9 mouse cellular contexts compared by ENCODE assay signal in genomic region chr8:105990856-105991387, GRCm38 (mm10). TPM values are rescaled to one million over a fixed set of nuclear protein-coding genes. Genes with fewer than 3 reads are reported as not detected.
DNase-seq lines count a peak whose midpoint lies in the region; ATAC-seq and TF ChIP-seq lines count a peak whose summit lies in the region.
"Had no signal": no experiment of that assay in that cellular context is flagged by ENCODE, and none has a peak within 500 bp of the region (broad histone marks: within the 10 kb centered on the region; RNA-seq: fewer than 3 reads in every experiment).

Dus2 (plus strand) TSS chr8:105991337.

- H3K9ac ChIP-seq in embryonic facial prominence, embryonic 15.5 days, result no peak within 1 kb of the TSS
- peak within 1 kb of the TSS; percentile 56 for H3K9ac ChIP-seq in heart, embryonic 11.5 days (ENCODE audit: low read depth, low read length)
- H3K9ac ChIP-seq in kidney, embryonic 15.5 days, result peak within 1 kb of the TSS; percentile 26; the same call in 1 of the 2 replicates
- peak within 1 kb of the TSS; percentile 52; the same call in 1 of the 2 replicates for H3K9ac ChIP-seq in liver, embryonic 11.5 days (ENCODE audit: low read depth, low read length)
- no peak within 1 kb of the TSS for H3K9ac ChIP-seq in stomach, embryonic 14.5 days (replicated peaks; ENCODE audit: low read depth, low read length)

- peak within 1 kb of the TSS; percentile 69 for H3K27ac ChIP-seq in bone marrow macrophage, adult 2 months (ENCODE audit: insufficient read depth, low read depth, low read length)
- H3K27ac ChIP-seq in embryonic facial prominence, embryonic 15.5 days (replicated peaks), result no peak within 1 kb of the TSS
- no peak within 1 kb of the TSS for H3K27ac ChIP-seq in heart, embryonic 11.5 days (ENCODE audit: low read depth, low read length)
- no peak within 1 kb of the TSS for H3K27ac ChIP-seq in kidney, embryonic 15.5 days
- no peak within 1 kb of the TSS for H3K27ac ChIP-seq in liver, embryonic 11.5 days (ENCODE audit: low read depth, low read length)
- no peak within 1 kb of the TSS for H3K27ac ChIP-seq in stomach, embryonic 14.5 days (ENCODE audit: low read length)

- TF ChIP-seq POLR2A in bone marrow macrophage, adult 2 months (IDR thresholded peaks at IDR 0.05; ENCODE audit: borderline replicate concordance, low read depth, low read length), result no peak

- 8% methylated on average over 15 of the region's 15 CpGs for WGBS in embryonic facial prominence, embryonic 15.5 days
- 9% methylated on average over 15 of the region's 15 CpGs for WGBS in heart, embryonic 11.5 days (ENCODE audit: insufficient replicate concordance)
- WGBS in kidney, embryonic 15.5 days, result 8% methylated on average over 15 of the region's 15 CpGs
- 10% methylated on average over 15 of the region's 15 CpGs for WGBS in liver, embryonic 11.5 days
- 9% methylated on average over 15 of the region's 15 CpGs for WGBS in stomach, embryonic 14.5 days

- H3ac ChIP-seq in C2C12 (ENCODE audit: control insufficient read depth, insufficient read length, low read depth), result no peak within 1 kb of the TSS

- H3K79me3 ChIP-seq in C2C12 (ENCODE audit: low read depth), result no peaks in the 10 kb centered on the region

- peak; percentile 92 for TF ChIP-seq CTCF in C2C12 (IDR thresholded peaks at IDR 0.05; ENCODE audit: control insufficient read depth, insufficient read depth, insufficient read length)
- TF ChIP-seq CTCF in bone marrow macrophage, adult 2 months (IDR thresholded peaks at IDR 0.05; ENCODE audit: low read depth, low read length), result peak; percentile 94

- H3K27me3 ChIP-seq in C2C12 (ENCODE audit: control insufficient read depth, insufficient read depth, insufficient read length), result peaks cover 12% of the 10 kb centered on the region
- no peaks in the 10 kb centered on the region for H3K27me3 ChIP-seq in embryonic facial prominence, embryonic 15.5 days
- peaks cover 4% of the 10 kb centered on the region; the same call in 1 of the 2 replicates for H3K27me3 ChIP-seq in heart, embryonic 11.5 days (ENCODE audit: control insufficient read depth, insufficient read depth, low read length)
- no peaks in the 10 kb centered on the region for H3K27me3 ChIP-seq in kidney, embryonic 15.5 days
- H3K27me3 ChIP-seq in liver, embryonic 11.5 days (replicated peaks; ENCODE audit: control insufficient read depth, insufficient read depth, low read length), result peaks cover 3% of the 10 kb centered on the region; the same call in 1 of the 2 replicates
- H3K27me3 ChIP-seq in stomach, embryonic 14.5 days (ENCODE audit: control insufficient read depth, insufficient read depth, low read length), result no peaks in the 10 kb centered on the region

- no peaks in the 10 kb centered on the region for H3K36me3 ChIP-seq in C2C12 (ENCODE audit: control insufficient read depth, insufficient read depth)
- no peaks in the 10 kb centered on the region for H3K36me3 ChIP-seq in embryonic facial prominence, embryonic 15.5 days
- H3K36me3 ChIP-seq in heart, embryonic 11.5 days (ENCODE audit: control insufficient read depth, insufficient read depth, low read length), result no peaks in the 10 kb centered on the region
- no peaks in the 10 kb centered on the region for H3K36me3 ChIP-seq in kidney, embryonic 15.5 days
- H3K36me3 ChIP-seq in liver, embryonic 11.5 days (ENCODE audit: control insufficient read depth, insufficient read depth, low read length), result no peaks in the 10 kb centered on the region
- H3K36me3 ChIP-seq in stomach, embryonic 14.5 days (ENCODE audit: control insufficient read depth, insufficient read depth, low read length), result no peaks in the 10 kb centered on the region

- H3K79me2 ChIP-seq in C2C12 (ENCODE audit: control insufficient read depth, insufficient read depth), result no peaks in the 10 kb centered on the region

- no peak within 1 kb of the TSS for H3K4me3 ChIP-seq in C2C12 (ENCODE audit: insufficient read depth, poor library complexity, severe bottlenecking)
- H3K4me3 ChIP-seq in bone marrow macrophage, adult 2 months (ENCODE audit: insufficient read depth, low read length), result peak within 1 kb of the TSS; percentile 72
- no peak within 1 kb of the TSS for H3K4me3 ChIP-seq in embryonic facial prominence, embryonic 15.5 days (replicated peaks)
- H3K4me3 ChIP-seq in heart, embryonic 11.5 days (ENCODE audit: low read depth, low read length), result no peak within 1 kb of the TSS
- peak within 1 kb of the TSS; percentile 19; the same call in 1 of the 2 replicates for H3K4me3 ChIP-seq in kidney, embryonic 15.5 days (replicated peaks)
- H3K4me3 ChIP-seq in liver, embryonic 11.5 days (ENCODE audit: low read depth, low read length), result peak within 1 kb of the TSS; percentile 3; the same call in 1 of the 2 replicates
- H3K4me3 ChIP-seq in stomach, embryonic 14.5 days (ENCODE audit: low read depth, low read length), result no peak within 1 kb of the TSS
- H3K4me3 ChIP-seq: erythroblast, embryonic 14.5 days had no signal

- 0 out of 2 replicates have a peak, but pooled peaks have one; percentile 60 for ATAC-seq in embryonic facial prominence, embryonic 15.5 days (ENCODE audit: insufficient number of reproducible peaks, low FRiP score, low TSS enrichment, low read depth)
- ATAC-seq in heart, embryonic 11.5 days (replicated peaks; ENCODE audit: insufficient number of reproducible peaks, low FRiP score, low TSS enrichment), result peak; percentile 52; the same call in 1 of the 2 replicates
- ATAC-seq in kidney, embryonic 15.5 days (replicated peaks; ENCODE audit: low FRiP score), result peak; percentile 67; the same call in 1 of the 2 replicates
- peak; percentile 57; the same call in 1 of the 2 replicates for ATAC-seq in liver, embryonic 11.5 days (replicated peaks; ENCODE audit: low FRiP score)
- ATAC-seq in stomach, embryonic 14.5 days (ENCODE audit: insufficient number of reproducible peaks, insufficient read depth, low FRiP score, low read depth), result peak; percentile 58; the same call in 1 of the 2 replicates

- H3K4me2 ChIP-seq in embryonic facial prominence, embryonic 15.5 days (replicated peaks), result peak within 1 kb of the TSS; percentile 13
- H3K4me2 ChIP-seq in heart, embryonic 11.5 days, result peak within 1 kb of the TSS; percentile 27; the same call in 1 of the 2 replicates
- H3K4me2 ChIP-seq in kidney, embryonic 15.5 days, result peak within 1 kb of the TSS; percentile 45
- peak within 1 kb of the TSS; percentile 37 for H3K4me2 ChIP-seq in liver, embryonic 11.5 days
- H3K4me2 ChIP-seq in stomach, embryonic 14.5 days (replicated peaks; ENCODE audit: low read depth, low read length), result 0 out of 2 replicates have a peak within 1 kb of the TSS, but pooled peaks have one; percentile 14

- peaks cover 36% of the 10 kb centered on the region for H3K4me1 ChIP-seq in bone marrow macrophage, adult 2 months (ENCODE audit: control insufficient read depth, insufficient read depth, low read length)
- 0 out of 2 replicates have a peak, but pooled peaks cover 4% of the 10 kb centered on the region for H3K4me1 ChIP-seq in embryonic facial prominence, embryonic 15.5 days
- no peaks in the 10 kb centered on the region for H3K4me1 ChIP-seq in heart, embryonic 11.5 days (ENCODE audit: control insufficient read depth, insufficient read depth, low read length)
- H3K4me1 ChIP-seq in kidney, embryonic 15.5 days, result peaks cover 7% of the 10 kb centered on the region; the same call in 1 of the 2 replicates
- peaks cover 4% of the 10 kb centered on the region; the same call in 1 of the 2 replicates for H3K4me1 ChIP-seq in liver, embryonic 11.5 days (replicated peaks; ENCODE audit: control insufficient read depth, insufficient read depth, low read length)
- 0 out of 2 replicates have a peak, but pooled peaks cover 5% of the 10 kb centered on the region for H3K4me1 ChIP-seq in stomach, embryonic 14.5 days (ENCODE audit: control insufficient read depth, insufficient read depth, low read length)

- DNase-seq in liver, embryonic 11.5 days (ENCODE audit: low spot score), result peak; percentile 76
- peak; percentile 93 for DNase-seq in naive thymus-derived CD4-positive, alpha-beta T cell, adult 2 months (ENCODE audit: low read depth)

- H3K9me3 ChIP-seq in embryonic facial prominence, embryonic 15.5 days (replicated peaks), result no peaks in the 10 kb centered on the region
- no peaks in the 10 kb centered on the region for H3K9me3 ChIP-seq in heart, embryonic 11.5 days (replicated peaks; ENCODE audit: control insufficient read depth, low read length)
- H3K9me3 ChIP-seq in kidney, embryonic 15.5 days (replicated peaks), result no peaks in the 10 kb centered on the region
- H3K9me3 ChIP-seq in liver, embryonic 11.5 days (ENCODE audit: control insufficient read depth, low read length), result no peaks in the 10 kb centered on the region
- no peaks in the 10 kb centered on the region for H3K9me3 ChIP-seq in stomach, embryonic 14.5 days (ENCODE audit: control insufficient read depth, low read depth, low read length)

TF ChIP-seq in C2C12, 6 proteins besides CTCF, POLR2A, EP300 and RAD21:
- TF ChIP-seq MYOG (IDR thresholded peaks at IDR 0.05; ENCODE audit: control insufficient read depth, extremely low read depth, insufficient read length) (no peak), MYOD1 (IDR thresholded peaks at IDR 0.05; ENCODE audit: control insufficient read depth, insufficient read length, low read depth) (no peak), USF1 (IDR thresholded peaks at IDR 0.05; ENCODE audit: low read depth) (no peak), CEBPB (IDR thresholded peaks at IDR 0.05; ENCODE audit: low read depth) (no peak), MAX (IDR thresholded peaks at IDR 0.05) (no peak), FOSL1 (IDR thresholded peaks at IDR 0.05; ENCODE audit: insufficient read depth, low read length, poor library complexity, severe bottlenecking) (no peak)

RNA-seq across cellular contexts. Expression of gene Dus2, which starts in this region (rescaled TPM):
- 13.1 TPM for polyA plus RNA-seq in C2C12 (2012; fragmentation: generic; extraction: Trizol)
- 6.1 and 8.3 TPM in 2 replicates for polyA plus RNA-seq in bone marrow macrophage, adult 2 months (2012; ENCODE audit: insufficient read depth, insufficient read length, missing spikeins)
- polyA plus RNA-seq in embryonic facial prominence, embryonic 15.5 days (2015; fragmentation: Nextera tagmentation; extraction: Ambion mirVana), result 22.9 and 26.0 TPM in 2 replicates
- polyA plus RNA-seq in heart, embryonic 11.5 days (2014; fragmentation: Nextera tagmentation; extraction: Ambion mirVana), result 17.4 and 18.8 TPM in 2 replicates
- 20.5 and 23.3 TPM in 2 replicates for polyA plus RNA-seq in kidney, embryonic 15.5 days (2015; fragmentation: Nextera tagmentation; extraction: Ambion mirVana)
- 24.0 and 25.0 TPM in 2 replicates for polyA plus RNA-seq in liver, embryonic 11.5 days (2014; fragmentation: Nextera tagmentation; extraction: Ambion mirVana)
- polyA plus RNA-seq in stomach, embryonic 14.5 days (2014; fragmentation: Nextera tagmentation; extraction: Ambion mirVana), result 22.8 and 23.6 TPM in 2 replicates

Comparison
In these comparisons a context has a peak if more than half of its experiments do, and no peak if none do; other contexts are left out.
1. H3K4me3 ChIP-seq: peak in bone marrow macrophage, adult 2 months (single experiment), kidney, embryonic 15.5 days (single experiment) and liver, embryonic 11.5 days (single experiment); none in C2C12 (single experiment), embryonic facial prominence, embryonic 15.5 days (single experiment), heart, embryonic 11.5 days (single experiment) and stomach, embryonic 14.5 days (single experiment).
2. H3K9ac ChIP-seq: peak in heart, embryonic 11.5 days (single experiment), kidney, embryonic 15.5 days (single experiment) and liver, embryonic 11.5 days (single experiment); none in embryonic facial prominence, embryonic 15.5 days (single experiment) and stomach, embryonic 14.5 days (single experiment).
3. Peak in every context shown above with its lines, with median percentiles within 50 percentile points of each other: ATAC-seq and H3K4me2 ChIP-seq.